Mouse (Mus musculus): ENCODE data around the gene Xab2.
"Not testable (repeated sequence)": the region's sequence is repeated elsewhere in the genome, so short reads cannot be mapped to it uniquely, and the experiment has no call there.

The Xab2 gene

GRCm38 (mm10) chr8:3593470-3593869 lies 27.6 kb downstream of the Xab2 start:
- no peak for DNase-seq (ENCODE audit: low read depth, low spot score)

GRCm38 (mm10) chr8:3588258-3588633 lies 32.9 kb downstream of the Xab2 start:
- H3K36me3 ChIP-seq (ENCODE audit: control insufficient read depth, insufficient read depth, low read length, poor library complexity, severe bottlenecking) = no peaks in the 10 kb centered on the region
- DNase-seq (ENCODE audit: low read depth, low spot score) = no peak
- no peaks in the 10 kb centered on the region for H3K27me3 ChIP-seq (ENCODE audit: control insufficient read depth, insufficient read depth, low read length, poor library complexity, severe bottlenecking)

More at GRCm38 (mm10) chr8:3593470-3593869, 27.6 kb downstream of the Xab2 start:
- H3K27me3 ChIP-seq (ENCODE audit: control insufficient read depth, insufficient read depth, low read length, poor library complexity, severe bottlenecking) = no peaks in the 10 kb centered on the region
- H3K36me3 ChIP-seq (ENCODE audit: control insufficient read depth, insufficient read depth, low read length, poor library complexity, severe bottlenecking) = no peaks in the 10 kb centered on the region

GRCm38 (mm10) chr8:3587391-3588257 lies 33.5 kb downstream of the Xab2 start:
- peak; percentile 46 for DNase-seq (ENCODE audit: low read depth, low spot score)

GRCm38 (mm10) chr8:3586993-3587390 lies 34.1 kb downstream of the Xab2 start, which contains the start of gene Camsap3:
Gene Camsap3 (plus strand): TSS chr8:3587293.
- Histone ChIP-seq H3K36me3 (ENCODE audit: control insufficient read depth, insufficient read depth, low read length, poor library complexity, severe bottlenecking) (no peaks in the 10 kb centered on the region), H3K27me3 (ENCODE audit: control insufficient read depth, insufficient read depth, low read length, poor library complexity, severe bottlenecking) (no peaks in the 10 kb centered on the region)
- no peak for DNase-seq (ENCODE audit: low read depth, low spot score)

More at GRCm38 (mm10) chr8:3587391-3588257, 33.5 kb downstream of the Xab2 start:
- H3K36me3 ChIP-seq (ENCODE audit: control insufficient read depth, insufficient read depth, low read length, poor library complexity, severe bottlenecking) = no peaks in the 10 kb centered on the region
- no peaks in the 10 kb centered on the region for H3K27me3 ChIP-seq (ENCODE audit: control insufficient read depth, insufficient read depth, low read length, poor library complexity, severe bottlenecking)

- no peak for DNase-seq (ENCODE audit: low read depth, low spot score)
- Histone ChIP-seq H3K27me3 (ENCODE audit: control insufficient read depth, insufficient read depth, low read length, poor library complexity, severe bottlenecking) (no peaks in the 10 kb centered on the region), H3K36me3 (ENCODE audit: control insufficient read depth, insufficient read depth, low read length, poor library complexity, severe bottlenecking) (no peaks in the 10 kb centered on the region)
Observed at GRCm38 (mm10) chr8:3586452-3586851, 34.7 kb downstream of the Xab2 start.

GRCm38 (mm10) chr8:3581961-3582360 lies 39.2 kb downstream of the Xab2 start:
- H3K27me3 ChIP-seq (ENCODE audit: control insufficient read depth, insufficient read depth, low read length, poor library complexity, severe bottlenecking); H3K36me3 ChIP-seq (ENCODE audit: control insufficient read depth, insufficient read depth, low read length, poor library complexity, severe bottlenecking); DNase-seq (ENCODE audit: low read depth, low spot score): not testable (repeated sequence)

- no peaks in the 10 kb centered on the region for H3K27me3 ChIP-seq (ENCODE audit: control insufficient read depth, insufficient read depth, low read length, poor library complexity, severe bottlenecking)
- H3K36me3 ChIP-seq (ENCODE audit: control insufficient read depth, insufficient read depth, low read length, poor library complexity, severe bottlenecking) = no peaks in the 10 kb centered on the region
Observed at GRCm38 (mm10) chr8:3579390-3580364, 41.4 kb downstream of the Xab2 start.

GRCm38 (mm10) chr8:3576211-3576960 lies 44.7 kb downstream of the Xab2 start:
- Histone ChIP-seq H3K27me3 (ENCODE audit: control insufficient read depth, insufficient read depth, low read length, poor library complexity, severe bottlenecking) (no peaks in the 10 kb centered on the region), H3K36me3 (ENCODE audit: control insufficient read depth, insufficient read depth, low read length, poor library complexity, severe bottlenecking) (no peaks in the 10 kb centered on the region)
- no peak for DNase-seq (ENCODE audit: low read depth, low spot score)

More at GRCm38 (mm10) chr8:3579390-3580364, 41.4 kb downstream of the Xab2 start:
- DNase-seq (ENCODE audit: low read depth, low spot score) = no peak

- DNase-seq (ENCODE audit: low read depth, low spot score) = no peak
- no peaks in the 10 kb centered on the region for H3K27me3 ChIP-seq (ENCODE audit: control insufficient read depth, insufficient read depth, low read length, poor library complexity, severe bottlenecking)
- H3K36me3 ChIP-seq (ENCODE audit: control insufficient read depth, insufficient read depth, low read length, poor library complexity, severe bottlenecking) = no peaks in the 10 kb centered on the region
Observed at GRCm38 (mm10) chr8:3574546-3574945, 46.6 kb downstream of the Xab2 start.

- Histone ChIP-seq H3K36me3 (ENCODE audit: control insufficient read depth, insufficient read depth, low read length, poor library complexity, severe bottlenecking) (no peaks in the 10 kb centered on the region), H3K27me3 (ENCODE audit: control insufficient read depth, insufficient read depth, low read length, poor library complexity, severe bottlenecking) (no peaks in the 10 kb centered on the region; the same call in 1 of the 2 replicates)
- no peak for DNase-seq (ENCODE audit: low read depth, low spot score)
Observed at GRCm38 (mm10) chr8:3569784-3570183, 51.3 kb downstream of the Xab2 start.

GRCm38 (mm10) chr8:3568378-3568777 lies 52.7 kb downstream of the Xab2 start:
- H3K27me3 ChIP-seq (ENCODE audit: control insufficient read depth, insufficient read depth, low read length, poor library complexity, severe bottlenecking) = no peaks in the 10 kb centered on the region; the same call in 1 of the 2 replicates
- H3K36me3 ChIP-seq (ENCODE audit: control insufficient read depth, insufficient read depth, low read length, poor library complexity, severe bottlenecking) = no peaks in the 10 kb centered on the region
- no peak for DNase-seq (ENCODE audit: low read depth, low spot score)

GRCm38 (mm10) chr8:3567641-3568371 lies 53.3 kb downstream of the Xab2 start, which contains the start of gene C330021F23Rik:
Gene C330021F23Rik (plus strand): TSS chr8:3567990.
- no peak for DNase-seq (ENCODE audit: low read depth, low spot score)
- no peaks in the 10 kb centered on the region for H3K36me3 ChIP-seq (ENCODE audit: control insufficient read depth, insufficient read depth, low read length, poor library complexity, severe bottlenecking)
- no peaks in the 10 kb centered on the region; the same call in 1 of the 2 replicates for H3K27me3 ChIP-seq (ENCODE audit: control insufficient read depth, insufficient read depth, low read length, poor library complexity, severe bottlenecking)
